Mouse (Mus musculus): ENCODE results near the gene Tut4.
A peak's percentile ranks its signal among the peaks of the same experiment; 100 is the strongest.

The Tut4 gene

DNA sequence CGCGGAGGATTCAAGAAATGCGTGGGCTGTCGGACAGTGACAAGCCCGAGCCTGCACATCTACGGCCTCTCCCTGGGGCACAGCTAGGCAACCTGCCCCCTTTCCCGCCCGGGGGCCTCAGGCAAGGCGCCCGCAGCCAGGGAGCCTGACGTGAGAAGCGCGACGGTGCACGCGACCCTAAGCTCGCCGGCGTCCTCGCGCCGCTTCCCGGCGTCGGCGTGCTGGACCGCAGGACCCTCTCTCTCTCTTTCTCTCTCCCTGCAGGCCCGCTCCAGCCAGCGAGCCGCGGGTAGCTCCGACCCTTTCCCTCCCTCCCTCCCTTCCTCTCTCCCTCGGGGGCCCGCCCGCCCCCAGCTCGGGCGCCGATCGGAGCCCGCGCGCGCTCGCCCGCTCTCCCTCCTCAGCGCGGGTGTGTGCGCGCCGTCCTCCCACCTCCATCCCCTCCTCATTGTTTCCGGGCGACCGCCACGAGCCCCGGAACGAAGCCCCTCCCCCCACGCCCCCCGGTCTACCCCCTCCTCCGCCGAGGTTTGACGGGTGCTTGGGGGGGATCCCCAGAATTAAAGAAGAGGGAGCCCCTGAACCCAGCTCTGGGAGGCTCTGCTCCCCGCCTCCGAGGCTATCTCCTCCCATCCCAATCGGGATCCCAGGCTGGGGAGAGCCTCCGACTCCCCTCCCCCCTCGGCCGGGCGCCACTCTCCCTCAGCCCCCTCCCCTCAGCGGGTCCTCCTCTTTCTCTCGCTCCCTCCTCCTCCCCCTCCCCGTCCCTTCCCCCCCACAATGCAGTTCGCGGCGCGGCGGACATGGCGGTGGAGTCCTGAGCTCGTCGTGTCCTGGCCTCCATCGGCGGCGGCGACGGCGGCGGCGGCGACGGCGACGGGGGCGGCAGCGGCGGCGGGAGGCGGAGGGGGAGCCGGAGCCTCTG, at the start of gene Tut4:
Gene Tut4, plus strand, starts transcription at position 196 of the 925 bp plus-strand sequence.
- DNase-seq (ENCODE audit: extremely low spot score, low read depth, low spot score) = peak; percentile 54

DNA sequence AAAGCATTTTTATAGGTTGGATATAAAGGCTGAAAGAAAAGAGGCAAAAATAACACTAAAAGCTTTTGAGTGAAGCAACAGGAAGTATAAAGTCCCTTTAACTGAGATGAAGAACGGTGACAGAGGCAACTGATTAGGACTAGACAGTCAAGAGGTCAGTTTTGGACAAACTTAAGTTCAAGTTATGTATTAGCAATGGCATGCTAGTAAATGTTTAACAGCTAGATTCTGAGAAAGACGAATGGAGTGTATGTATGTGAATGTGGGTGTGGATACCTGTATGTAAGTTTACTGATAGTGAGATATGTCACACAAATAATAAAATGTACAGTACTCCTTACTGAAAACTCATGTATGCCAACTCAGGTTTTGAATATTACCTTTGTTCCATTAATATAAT, 34.6 kb upstream of the Tut4 start:
- no peak for DNase-seq (ENCODE audit: extremely low spot score, low read depth, low spot score)

DNA sequence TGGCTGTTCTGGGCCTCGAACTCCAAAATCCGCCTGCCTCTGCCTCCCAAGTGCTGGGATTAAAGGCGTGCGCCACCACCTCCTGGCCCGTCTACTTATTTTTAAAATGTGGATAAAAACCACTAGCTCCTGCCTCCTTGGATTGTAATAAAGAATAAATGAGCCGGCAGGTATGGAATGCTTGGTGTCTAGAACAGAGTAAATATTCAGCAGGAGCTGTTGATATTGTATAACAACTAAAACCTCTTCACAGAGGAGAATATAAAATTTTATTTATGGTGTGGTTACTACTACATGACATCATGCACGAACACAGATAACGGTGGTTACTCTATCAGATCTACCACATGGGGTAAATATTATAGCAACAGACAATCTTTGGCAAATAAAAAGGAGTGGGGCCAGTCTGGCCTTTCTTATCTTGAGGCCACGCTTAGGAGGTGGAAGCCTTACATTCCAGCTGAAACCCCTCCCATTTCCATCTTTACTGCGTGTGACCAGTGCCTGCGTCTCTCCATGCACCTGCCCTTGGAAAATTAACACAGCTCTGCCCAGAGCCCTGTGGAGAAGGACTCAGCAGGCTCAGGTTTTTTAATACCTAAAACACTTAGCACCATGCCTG, 31.4 kb upstream of the Tut4 start:
- DNase-seq (ENCODE audit: extremely low spot score, low read depth, low spot score) = no peak

DNA sequence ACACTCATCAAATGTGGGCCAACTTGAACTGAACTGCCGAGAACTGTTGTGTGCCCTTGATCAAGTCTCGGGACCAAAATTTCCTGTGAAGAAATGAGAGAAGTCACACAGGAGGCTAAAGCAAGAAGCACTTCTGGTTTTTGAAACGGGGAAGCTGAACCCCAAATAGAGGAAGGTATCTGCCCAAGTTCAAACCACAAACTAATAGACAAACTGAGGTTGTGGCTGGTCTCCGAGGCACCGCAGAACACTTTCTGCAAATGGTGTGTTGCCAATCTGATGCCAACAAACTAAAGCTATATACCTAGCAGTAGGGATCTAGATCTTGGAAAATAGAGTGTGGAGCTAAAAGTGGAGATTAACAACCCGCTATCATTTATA, 30.9 kb upstream of the Tut4 start:
- no peak for DNase-seq (ENCODE audit: extremely low spot score, low read depth, low spot score)

DNA sequence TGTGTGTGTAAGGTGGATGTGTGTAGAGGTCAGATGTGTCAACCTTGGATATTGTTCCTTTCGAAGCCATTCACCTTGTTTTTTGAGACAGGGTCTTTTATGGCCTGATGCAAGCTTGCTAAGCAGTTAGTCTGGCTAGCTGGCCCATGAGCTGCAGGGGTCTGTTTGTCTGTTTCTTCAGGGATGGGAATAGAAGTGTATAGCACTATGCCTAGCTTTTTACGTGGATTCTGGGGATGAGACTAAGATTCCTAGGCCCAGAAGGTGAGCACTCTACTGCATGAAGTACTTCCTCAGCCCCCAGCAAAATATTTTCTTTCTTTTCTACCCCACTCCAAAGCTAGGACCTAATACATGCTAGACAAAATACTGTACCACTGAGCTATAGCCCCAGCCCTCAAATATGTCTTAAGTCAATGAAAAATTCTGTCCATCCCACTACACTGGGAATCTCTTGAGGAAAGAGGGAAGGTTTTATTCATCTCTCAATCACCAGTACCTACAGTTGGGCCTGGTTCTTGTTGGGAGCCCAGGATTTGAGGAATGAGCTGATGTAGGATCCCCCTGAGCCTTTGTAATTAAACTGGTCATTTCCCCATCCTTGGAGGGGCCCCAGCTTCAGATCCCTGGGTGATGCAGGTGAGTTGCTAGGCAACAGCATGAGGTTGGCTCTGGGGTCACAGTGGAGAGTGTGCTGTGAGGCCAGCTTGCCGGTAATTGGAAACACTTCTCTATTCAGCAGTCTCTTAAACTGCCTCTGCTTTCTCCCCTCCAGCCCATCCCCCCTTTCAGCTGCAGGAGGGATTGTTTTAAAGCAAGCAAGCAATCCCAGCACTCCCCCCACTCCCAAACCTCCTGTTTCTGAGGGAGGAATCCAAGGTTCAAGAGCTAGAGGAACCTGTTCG, 28.3 kb upstream of the Tut4 start:
- peak; percentile 87 for DNase-seq (ENCODE audit: extremely low spot score, low read depth, low spot score)

DNA sequence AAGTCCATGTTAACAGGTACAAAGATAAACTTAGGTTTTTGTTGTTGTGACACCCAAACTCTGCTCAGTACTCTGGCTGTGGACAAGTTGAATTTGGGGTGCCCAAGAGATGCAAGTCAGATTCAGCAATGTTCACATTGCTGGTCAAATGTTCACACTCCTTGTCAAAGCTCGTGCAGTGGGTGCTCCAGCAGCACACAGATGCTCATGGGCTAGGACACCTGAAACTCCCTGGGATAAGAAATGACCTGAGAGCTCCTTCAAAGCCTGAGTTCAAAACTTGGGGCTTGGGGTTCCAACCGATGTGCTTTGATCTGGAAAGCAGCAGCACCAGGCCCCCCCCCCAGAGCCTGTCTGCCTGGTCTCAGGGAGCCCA, 27.7 kb upstream of the Tut4 start:
- DNase-seq (ENCODE audit: extremely low spot score, low read depth, low spot score) = no peak

DNA sequence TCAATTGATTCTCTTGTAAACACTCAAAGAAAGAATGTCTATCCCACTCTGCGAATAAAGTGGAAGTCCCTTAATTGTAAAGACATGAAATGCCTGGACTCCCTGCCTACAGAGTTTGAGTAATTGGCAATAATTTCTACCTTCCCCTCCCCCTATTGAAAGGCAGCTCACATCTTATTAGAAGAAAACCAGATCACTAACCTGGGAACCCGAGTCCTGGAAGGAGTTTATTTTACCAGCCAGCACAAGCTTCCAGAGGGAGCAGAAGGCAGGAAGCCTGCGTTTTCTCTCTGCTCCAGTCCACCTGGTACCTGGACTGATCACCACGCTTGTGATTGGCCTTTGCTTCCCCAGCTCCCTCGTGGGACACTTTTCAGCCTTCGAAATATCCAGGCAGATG, 25.9 kb upstream of the Tut4 start:
- peak; percentile 88 for DNase-seq (ENCODE audit: extremely low spot score, low read depth, low spot score)

DNA sequence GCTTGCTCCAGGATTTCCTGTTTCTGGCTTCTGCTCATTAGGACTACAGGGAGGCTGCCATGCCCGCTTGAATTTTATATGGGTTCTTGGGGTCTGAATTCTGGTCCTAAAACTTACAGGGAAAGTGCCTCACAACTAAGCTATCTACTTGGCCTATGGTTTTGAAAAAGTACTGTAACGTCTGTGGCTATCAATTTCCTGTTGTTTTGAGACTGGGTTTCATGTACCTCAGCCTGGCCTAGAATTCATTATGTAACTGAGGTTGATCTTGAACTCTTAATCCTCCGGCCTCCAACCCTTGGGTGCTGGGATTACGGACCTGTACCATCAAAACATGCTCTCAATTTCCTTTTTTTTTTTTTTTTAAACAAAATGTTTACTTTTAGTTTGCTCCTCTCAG, 25.0 kb upstream of the Tut4 start:
- no peak for DNase-seq (ENCODE audit: extremely low spot score, low read depth, low spot score)

DNA sequence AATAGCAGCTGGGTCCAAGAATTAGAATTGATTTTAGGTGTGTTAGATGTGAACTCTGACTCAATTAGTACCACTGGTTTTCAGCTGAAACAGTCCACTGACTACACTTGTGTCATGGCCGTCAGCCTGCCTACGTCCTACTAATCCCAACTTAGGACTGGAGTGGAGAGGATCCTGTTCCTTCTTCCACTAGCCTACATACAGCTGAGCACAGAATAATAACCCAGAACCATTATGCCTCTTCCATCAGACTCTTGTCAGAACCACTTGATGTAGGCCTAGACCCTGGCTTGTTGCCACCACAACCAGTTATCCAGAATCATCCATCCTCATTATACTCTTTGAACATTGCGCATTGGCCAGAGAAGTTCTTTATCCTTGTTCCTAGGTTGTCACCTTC, 24.4 kb upstream of the Tut4 start:
- no peak for DNase-seq (ENCODE audit: extremely low spot score, low read depth, low spot score)

DNA sequence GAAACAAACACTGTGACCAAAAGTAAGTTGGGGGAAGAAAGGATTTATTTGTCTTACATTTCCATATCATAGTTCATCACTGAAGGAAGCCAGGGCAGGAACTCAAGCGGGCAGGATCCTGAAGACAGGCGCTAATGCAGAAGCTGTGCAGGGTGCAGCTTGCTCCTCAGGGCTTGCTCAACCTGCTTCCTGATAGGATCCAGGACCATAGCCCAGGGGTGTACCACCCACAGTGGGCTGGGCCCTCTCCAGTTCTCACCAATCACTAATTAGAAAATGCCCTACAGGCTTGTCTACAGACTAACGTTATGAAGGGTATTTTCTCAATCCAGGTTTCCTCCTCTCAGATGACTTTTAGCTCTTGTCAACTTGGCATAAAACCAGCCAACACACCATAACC, 23.6 kb upstream of the Tut4 start:
- DNase-seq (ENCODE audit: extremely low spot score, low read depth, low spot score) = no peak

DNA sequence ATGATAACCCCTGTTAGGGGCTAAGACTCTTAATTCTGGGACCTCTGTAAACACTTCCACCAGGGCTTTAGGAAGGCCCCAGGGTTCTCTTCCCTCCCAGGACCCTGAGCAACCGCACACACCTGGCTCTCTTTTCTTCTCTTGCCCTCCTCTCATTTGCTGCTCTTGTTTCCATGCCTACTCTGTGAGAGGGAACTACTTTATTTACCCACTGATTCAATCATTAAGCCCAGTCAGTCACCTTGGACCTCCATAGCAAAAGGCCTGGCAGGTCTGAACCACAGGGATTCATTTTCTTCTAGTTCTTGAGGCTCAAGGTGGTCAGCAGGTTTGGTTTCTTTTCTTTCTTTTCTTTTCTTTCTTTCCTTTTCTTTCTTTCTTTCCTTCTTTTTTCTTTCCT, 23.0 kb upstream of the Tut4 start:
- no peak for DNase-seq (ENCODE audit: extremely low spot score, low read depth, low spot score)

DNA sequence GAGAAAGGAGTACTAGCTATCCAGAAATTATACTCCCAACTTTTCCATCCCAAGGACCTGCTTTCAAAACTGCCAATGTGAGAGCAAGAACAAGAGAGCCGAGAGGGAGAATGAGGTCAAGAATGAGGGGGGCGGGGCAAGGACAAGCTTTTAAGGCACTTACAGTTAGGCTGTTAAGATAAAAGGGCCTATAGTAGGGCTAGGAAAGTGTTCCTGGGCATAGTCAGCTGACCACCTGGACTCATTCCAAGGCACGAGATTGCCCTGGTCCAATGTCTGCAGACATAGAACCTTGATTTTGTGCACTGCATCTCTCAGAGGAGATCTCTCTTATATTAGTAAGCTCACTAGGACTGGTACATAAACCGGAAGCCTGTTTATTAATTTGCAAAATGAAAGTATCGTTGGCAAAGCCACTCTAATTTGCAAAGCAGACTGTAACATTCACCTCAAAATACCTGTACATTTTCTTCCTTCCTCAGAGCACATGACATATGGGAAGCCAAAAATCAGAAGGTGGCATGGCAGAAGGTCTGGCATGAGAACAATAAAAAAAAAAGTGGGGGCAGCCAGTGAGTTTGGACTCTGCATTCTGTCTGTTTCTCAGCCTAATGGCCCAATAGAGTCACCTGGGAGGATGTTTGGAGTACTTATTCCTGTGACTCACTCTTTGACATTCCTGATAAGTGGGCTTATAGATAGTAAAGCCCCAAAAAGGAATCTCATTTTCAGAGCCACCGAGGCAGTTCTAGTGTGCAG, 21.0 kb upstream of the Tut4 start:
- DNase-seq (ENCODE audit: extremely low spot score, low read depth, low spot score) = no peak

DNA sequence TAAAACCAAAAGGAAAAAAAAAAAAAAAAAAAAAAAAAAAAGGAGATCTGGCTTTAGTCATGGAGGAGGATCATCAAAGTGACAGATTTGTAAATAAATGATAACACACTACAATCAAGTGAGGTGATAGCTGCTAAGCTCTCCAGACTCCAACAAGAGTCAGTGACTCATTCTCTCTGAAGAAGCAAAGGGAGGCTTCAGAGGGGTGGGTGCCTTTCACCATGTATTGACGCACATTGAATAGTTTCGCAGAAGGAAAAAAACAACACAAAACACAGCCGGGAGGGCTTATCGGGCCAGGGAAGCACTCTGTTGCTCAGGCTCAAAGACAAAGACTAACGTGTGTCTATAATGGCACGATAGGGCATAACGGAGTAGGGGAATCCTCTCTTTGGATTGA, 11.1 kb upstream of the Tut4 start:
- DNase-seq (ENCODE audit: extremely low spot score, low read depth, low spot score) = no peak

DNA sequence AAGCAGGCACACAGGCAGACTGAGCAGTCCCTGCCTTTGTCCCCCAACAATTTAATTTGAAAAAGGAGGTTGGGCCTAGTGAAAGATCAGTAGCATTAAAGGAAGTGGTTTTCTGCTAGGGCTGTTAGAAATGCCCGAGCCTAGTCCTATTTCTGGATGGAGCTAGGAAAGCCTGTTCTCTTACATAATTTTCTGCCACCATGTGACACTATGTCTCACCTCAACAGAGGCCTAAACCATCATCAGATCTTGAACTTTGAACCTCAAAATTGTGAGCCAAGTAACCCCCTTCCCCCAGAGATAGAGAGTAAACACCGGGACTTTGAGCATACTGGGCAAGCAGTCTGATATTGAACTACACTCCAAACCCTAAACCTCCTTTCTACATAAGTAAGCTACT, 3.2 kb upstream of the Tut4 start:
- no peak for DNase-seq (ENCODE audit: extremely low spot score, low read depth, low spot score)

DNA sequence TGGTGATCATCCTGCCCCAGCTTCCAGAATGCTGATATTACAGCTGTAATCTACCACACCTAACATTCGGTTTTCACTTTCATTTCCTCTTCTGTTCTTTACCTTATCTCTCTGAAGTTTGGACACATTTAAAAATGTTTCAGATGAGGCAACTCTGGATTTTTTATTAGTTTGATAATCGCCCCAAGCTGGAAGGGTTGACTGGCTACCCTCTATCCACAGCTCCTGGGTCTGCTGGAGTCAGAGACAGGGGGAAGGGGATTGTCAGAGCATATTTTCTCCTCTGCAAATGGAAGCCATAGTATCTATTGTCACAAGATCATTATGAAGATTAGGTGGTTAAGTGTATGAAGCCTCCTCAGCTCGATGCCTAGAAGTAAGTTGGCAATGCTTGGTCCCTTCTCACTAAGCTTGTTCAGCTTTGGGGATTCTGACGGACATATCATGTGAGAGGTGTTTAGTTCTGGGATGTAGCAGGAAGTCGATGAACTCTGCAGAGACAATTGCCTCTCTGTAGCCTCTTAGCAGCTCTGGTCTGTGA, 955 bp upstream of the Tut4 start:
- no peak for DNase-seq (ENCODE audit: extremely low spot score, low read depth, low spot score)

DNA sequence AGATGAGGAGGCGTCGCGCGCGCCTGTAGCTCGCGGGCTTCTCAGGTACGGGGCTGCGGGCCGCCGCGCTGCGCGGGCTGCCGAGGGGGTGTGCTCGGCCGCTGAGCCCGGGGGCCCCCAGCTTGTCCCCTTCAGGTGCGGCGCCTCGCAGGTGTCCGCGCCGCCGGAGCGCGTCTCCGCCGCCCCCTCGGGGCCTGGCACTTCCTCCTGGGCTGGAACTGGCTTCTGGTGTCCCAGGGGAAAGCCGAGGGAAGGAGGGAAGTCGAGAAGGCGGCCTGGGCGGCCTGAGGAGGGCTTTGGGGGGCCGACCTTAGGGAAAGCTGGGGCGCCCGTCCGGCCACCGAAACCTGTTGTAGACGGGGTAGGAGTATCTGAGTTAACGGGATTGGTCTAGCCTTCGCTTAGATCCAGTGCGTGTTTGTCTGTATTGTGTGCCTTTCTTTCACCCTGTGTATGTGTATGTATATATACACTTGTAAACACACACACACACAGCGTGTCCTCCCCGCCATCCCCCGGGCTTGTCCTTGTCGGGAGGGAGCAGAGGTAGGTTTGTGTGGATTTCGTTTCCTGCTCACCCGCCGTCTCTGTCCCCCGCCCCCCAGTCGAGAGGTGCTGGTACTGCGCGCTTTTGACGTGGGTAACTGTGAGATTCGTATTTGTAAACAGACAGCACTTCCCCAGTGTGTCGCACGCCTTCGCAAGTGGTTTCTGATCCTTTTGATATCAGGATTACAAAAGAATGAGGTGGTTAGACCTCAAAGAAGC, 1.1 kb downstream of the Tut4 start:
- no peak for DNase-seq (ENCODE audit: extremely low spot score, low read depth, low spot score)

DNA sequence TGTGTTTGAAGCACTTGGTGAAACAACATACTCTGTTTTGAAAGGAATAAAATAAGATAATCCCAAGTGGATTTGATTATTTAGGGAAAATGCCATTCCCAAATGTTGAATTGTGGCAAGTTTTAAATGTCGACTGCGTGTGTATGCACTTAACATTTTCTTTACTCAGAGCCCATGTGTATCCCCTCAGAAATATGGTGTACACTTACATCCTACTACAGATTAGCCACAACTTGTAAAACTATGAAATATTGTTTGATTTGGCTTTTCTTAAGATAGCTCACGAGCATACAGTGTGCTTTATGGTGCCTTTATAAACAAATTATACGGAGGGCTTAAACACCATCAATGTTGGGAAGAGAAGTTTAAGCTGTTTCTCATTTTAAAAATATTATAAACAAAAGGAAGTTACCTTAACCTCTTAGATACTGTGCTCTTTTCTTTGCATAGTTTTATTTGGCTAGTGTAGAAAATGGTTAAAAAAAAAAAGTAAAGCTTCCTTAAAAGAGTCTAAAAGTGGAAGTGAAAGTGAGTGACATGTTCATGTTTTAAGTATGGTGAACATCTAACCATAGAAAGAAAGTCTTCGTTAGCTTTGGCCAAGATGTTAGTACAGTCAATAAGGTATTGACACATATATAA, 2.2 kb downstream of the Tut4 start:
- no peak for DNase-seq (ENCODE audit: extremely low spot score, low read depth, low spot score)

DNA sequence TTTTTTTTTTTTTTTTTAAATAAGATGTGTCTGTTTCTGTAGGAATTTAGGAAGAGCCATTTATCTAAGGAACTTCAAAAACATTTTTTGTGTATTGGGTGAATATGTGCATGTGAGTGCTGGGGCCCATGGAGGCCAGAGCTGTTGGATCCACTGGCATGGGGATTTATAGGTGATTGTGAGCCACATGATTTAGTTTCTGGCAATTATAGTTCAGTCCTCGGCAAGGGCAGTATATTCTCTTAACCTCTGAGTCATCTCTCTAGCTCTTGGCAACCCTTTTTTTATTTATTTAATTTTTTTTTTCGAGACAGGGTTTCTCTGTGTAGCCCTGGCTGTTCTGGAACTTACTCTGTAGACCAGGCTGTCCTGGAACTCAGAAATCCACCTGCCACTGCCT, 14.4 kb downstream of the Tut4 start:
- DNase-seq (ENCODE audit: extremely low spot score, low read depth, low spot score) = no peak

DNA sequence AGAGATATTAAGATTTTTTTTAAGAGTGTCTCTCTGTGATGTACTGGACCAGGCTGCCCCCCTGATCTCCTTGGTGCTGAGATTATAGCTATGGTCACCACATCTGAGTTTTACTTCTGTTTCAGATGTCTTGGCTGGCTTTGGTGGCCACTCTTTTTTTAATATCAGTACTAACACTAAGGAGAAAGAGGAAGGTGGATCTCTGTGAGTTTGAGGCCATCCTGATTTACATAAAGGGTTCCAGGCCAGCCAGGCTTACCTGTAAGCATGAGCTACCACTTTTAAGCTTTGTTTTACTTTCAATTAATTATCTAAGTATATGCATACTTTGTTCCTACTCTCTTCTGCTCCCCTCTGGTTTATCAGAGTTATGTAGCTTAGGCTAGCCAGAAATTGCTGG, 23.6 kb downstream of the Tut4 start:
- no peak for DNase-seq (ENCODE audit: extremely low spot score, low read depth, low spot score)
